Mouse (Mus musculus): ENCODE data around the gene Arhgap42.

The Arhgap42 gene

GRCm38 (mm10) chr9:9143102-9143501 lies 95.8 kb downstream of the Arhgap42 start:
- peak; percentile 60 for DNase-seq (ENCODE audit: low read depth, low spot score)

GRCm38 (mm10) chr9:9142561-9142960 lies 96.3 kb downstream of the Arhgap42 start:
- DNase-seq (ENCODE audit: low read depth, low spot score): peak; percentile 81

GRCm38 (mm10) chr9:9142144-9142543 lies 96.8 kb downstream of the Arhgap42 start:
- DNase-seq (ENCODE audit: low read depth, low spot score): peak; percentile 72

GRCm38 (mm10) chr9:9128996-9129694 lies 109.8 kb downstream of the Arhgap42 start:
- peak; percentile 52 for DNase-seq (ENCODE audit: low read depth, low spot score)

GRCm38 (mm10) chr9:9127041-9127755 lies 111.7 kb downstream of the Arhgap42 start:
- peak; percentile 79 for DNase-seq (ENCODE audit: low read depth, low spot score)

- DNase-seq (ENCODE audit: low read depth, low spot score): peak; percentile 84
Measured at GRCm38 (mm10) chr9:9124156-9124555, 114.7 kb downstream of the Arhgap42 start.

GRCm38 (mm10) chr9:9114266-9114665 lies 124.6 kb downstream of the Arhgap42 start:
- DNase-seq (ENCODE audit: low read depth, low spot score): no peak

- no peak for DNase-seq (ENCODE audit: low read depth, low spot score)
Measured at GRCm38 (mm10) chr9:9113847-9114246, 125.1 kb downstream of the Arhgap42 start.

GRCm38 (mm10) chr9:9112921-9113320 lies 126.0 kb downstream of the Arhgap42 start:
- DNase-seq (ENCODE audit: low read depth, low spot score): no peak

- no peak for DNase-seq (ENCODE audit: low read depth, low spot score)
Measured at GRCm38 (mm10) chr9:9107697-9108096, 131.2 kb downstream of the Arhgap42 start.

- peak; percentile 49 for DNase-seq (ENCODE audit: low read depth, low spot score)
Measured at GRCm38 (mm10) chr9:9104761-9105160, 134.1 kb downstream of the Arhgap42 start.

- no peak for DNase-seq (ENCODE audit: low read depth, low spot score)
Measured at GRCm38 (mm10) chr9:9102158-9102514, 136.8 kb downstream of the Arhgap42 start.

GRCm38 (mm10) chr9:9101482-9102157 lies 137.3 kb downstream of the Arhgap42 start:
- DNase-seq (ENCODE audit: low read depth, low spot score): no peak

GRCm38 (mm10) chr9:9101055-9101454 lies 137.8 kb downstream of the Arhgap42 start:
- peak; percentile 69 for DNase-seq (ENCODE audit: low read depth, low spot score)

GRCm38 (mm10) chr9:9097835-9098234 lies 141.1 kb downstream of the Arhgap42 start:
- no peak for DNase-seq (ENCODE audit: low read depth, low spot score)

- DNase-seq (ENCODE audit: low read depth, low spot score): no peak
Measured at GRCm38 (mm10) chr9:9096761-9097160, 142.1 kb downstream of the Arhgap42 start.

- peak; percentile 75 for DNase-seq (ENCODE audit: low read depth, low spot score)
Measured at GRCm38 (mm10) chr9:9093096-9093495, 145.8 kb downstream of the Arhgap42 start.

GRCm38 (mm10) chr9:9083441-9083840 lies 155.5 kb downstream of the Arhgap42 start:
- peak; percentile 56 for DNase-seq (ENCODE audit: low read depth, low spot score)

GRCm38 (mm10) chr9:9052920-9053319 lies 186.0 kb downstream of the Arhgap42 start:
- no peak for DNase-seq (ENCODE audit: low read depth, low spot score)

GRCm38 (mm10) chr9:9051184-9051583 lies 187.7 kb downstream of the Arhgap42 start:
- peak; percentile 79 for DNase-seq (ENCODE audit: low read depth, low spot score)

GRCm38 (mm10) chr9:9049202-9049601 lies 189.7 kb downstream of the Arhgap42 start:
- DNase-seq (ENCODE audit: low read depth, low spot score): peak; percentile 76

- no peak for DNase-seq (ENCODE audit: low read depth, low spot score)
Measured at GRCm38 (mm10) chr9:9041009-9041408, 197.9 kb downstream of the Arhgap42 start.

All from 3T3-L1 (cell line).